Mouse (Mus musculus): Measurements from ENCODE around the gene Clip1. TPM values are rescaled to one million over a fixed set of nuclear protein-coding genes. Genes with fewer than 3 reads are reported as not detected.
A peak's percentile ranks its signal among the peaks of the same experiment; 100 is the strongest.

Gene Clip1
- polyA plus RNA-seq, 1 experiment from 2014 or later, result 75.1 TPM

DNA sequence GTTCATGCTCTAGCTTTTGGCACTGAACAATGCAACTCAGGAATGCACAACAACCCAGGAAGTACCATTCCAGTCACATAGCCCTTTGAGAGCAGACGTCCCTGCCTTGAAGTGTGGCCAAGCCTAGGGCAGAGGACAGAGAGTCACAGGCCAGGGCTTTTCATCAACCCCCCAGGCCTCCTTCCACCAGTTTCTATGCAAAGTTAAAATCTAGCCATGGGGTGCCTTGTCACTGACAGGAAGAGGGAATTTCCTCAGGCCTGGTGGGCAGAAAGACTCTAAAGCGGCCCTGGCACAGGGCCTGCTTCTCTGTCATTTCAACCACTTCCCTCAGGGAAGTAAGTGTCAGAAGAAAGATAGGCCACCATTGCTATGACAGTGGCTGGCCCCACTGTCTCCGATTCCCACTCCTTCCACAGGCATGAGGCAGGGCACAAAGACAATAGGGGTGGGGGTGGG, 77.2 kb downstream of the Clip1 start:
- peaks cover 77% of the 10 kb centered on the region for H3K36me3 ChIP-seq (ENCODE audit: control insufficient read depth, insufficient read depth, low read length)
- no peaks in the 10 kb centered on the region for H3K4me1 ChIP-seq (ENCODE audit: control insufficient read depth, insufficient read depth, low read length)
- no peaks in the 10 kb centered on the region for H3K27me3 ChIP-seq (ENCODE audit: control insufficient read depth, insufficient read depth, low read length)
- no peak overlapping the region for H3K27ac ChIP-seq (replicated peaks; ENCODE audit: low read depth, low read length)
- WGBS, result 85% methylated on average over 3 of the region's 3 CpGs
- H3K9ac ChIP-seq (replicated peaks; ENCODE audit: low read length), result no peak overlapping the region
- peak; percentile 11 for DNase-seq
- H3K4me3 ChIP-seq (replicated peaks; ENCODE audit: low read depth, low read length), result no peak overlapping the region
- no peaks in the 10 kb centered on the region for H3K9me3 ChIP-seq (ENCODE audit: control insufficient read depth, low read length)
- ATAC-seq (ENCODE audit: low FRiP score, low TSS enrichment), result no peak
- no peak overlapping the region for H3K4me2 ChIP-seq (ENCODE audit: low read length)

DNA sequence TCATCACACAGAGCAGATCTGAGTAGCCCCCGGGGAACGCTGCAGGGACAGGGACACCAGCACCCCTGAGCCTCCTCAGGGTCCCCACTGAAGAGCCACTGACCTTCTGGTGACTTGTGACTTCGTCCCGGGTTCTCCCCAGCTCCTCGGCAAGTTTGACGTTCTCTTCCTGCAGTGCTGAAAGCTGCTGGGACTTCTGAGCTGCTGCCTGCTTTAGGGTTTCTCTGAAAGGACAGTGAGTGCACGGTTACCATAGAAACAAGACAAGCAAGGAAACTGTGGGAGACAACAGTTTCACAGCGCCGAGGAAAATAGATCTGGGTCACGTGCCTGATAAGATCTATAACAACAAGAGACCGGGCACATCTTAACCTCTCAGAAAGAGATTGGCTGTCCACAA, 80.9 kb downstream of the Clip1 start:
- DNase-seq, result peak; percentile 69
- Histone ChIP-seq H3K27ac (replicated peaks; ENCODE audit: low read depth, low read length) (no peak overlapping the region), H3K9ac (replicated peaks; ENCODE audit: low read length) (0 out of 2 replicates have a peak overlapping the region, but pooled peaks have one; percentile 3), H3K4me1 (ENCODE audit: control insufficient read depth, insufficient read depth, low read length) (no peaks in the 10 kb centered on the region), H3K4me2 (ENCODE audit: low read length) (0 out of 2 replicates have a peak overlapping the region, but pooled peaks have one; percentile 1), H3K36me3 (ENCODE audit: control insufficient read depth, insufficient read depth, low read length) (peaks cover 83% of the 10 kb centered on the region), H3K9me3 (ENCODE audit: control insufficient read depth, low read length) (no peaks in the 10 kb centered on the region), H3K27me3 (ENCODE audit: control insufficient read depth, insufficient read depth, low read length) (no peaks in the 10 kb centered on the region), H3K4me3 (replicated peaks; ENCODE audit: low read depth, low read length) (no peak overlapping the region)
- ATAC-seq (ENCODE audit: low FRiP score, low TSS enrichment), result no peak
- 49% methylated on average over 11 of the region's 11 CpGs for WGBS

GRCm38 (mm10) chr5:123602174-123602573, 82.2 kb downstream of the Clip1 start:
- ATAC-seq (ENCODE audit: low FRiP score, low TSS enrichment) (no peak), DNase-seq (no peak)
- H3K27ac ChIP-seq (replicated peaks; ENCODE audit: low read depth, low read length), result no peak overlapping the region
- WGBS, result 93% methylated on average over 6 of the region's 6 CpGs
- no peak overlapping the region for H3K9ac ChIP-seq (replicated peaks; ENCODE audit: low read length)
- no peak overlapping the region for H3K4me3 ChIP-seq (replicated peaks; ENCODE audit: low read depth, low read length)
- no peak overlapping the region for H3K4me2 ChIP-seq (ENCODE audit: low read length)
- no peaks in the 10 kb centered on the region for H3K9me3 ChIP-seq (ENCODE audit: control insufficient read depth, low read length)
- peaks cover 79% of the 10 kb centered on the region for H3K36me3 ChIP-seq (ENCODE audit: control insufficient read depth, insufficient read depth, low read length)
- no peaks in the 10 kb centered on the region for H3K27me3 ChIP-seq (ENCODE audit: control insufficient read depth, insufficient read depth, low read length)
- H3K4me1 ChIP-seq (ENCODE audit: control insufficient read depth, insufficient read depth, low read length), result no peaks in the 10 kb centered on the region

DNA sequence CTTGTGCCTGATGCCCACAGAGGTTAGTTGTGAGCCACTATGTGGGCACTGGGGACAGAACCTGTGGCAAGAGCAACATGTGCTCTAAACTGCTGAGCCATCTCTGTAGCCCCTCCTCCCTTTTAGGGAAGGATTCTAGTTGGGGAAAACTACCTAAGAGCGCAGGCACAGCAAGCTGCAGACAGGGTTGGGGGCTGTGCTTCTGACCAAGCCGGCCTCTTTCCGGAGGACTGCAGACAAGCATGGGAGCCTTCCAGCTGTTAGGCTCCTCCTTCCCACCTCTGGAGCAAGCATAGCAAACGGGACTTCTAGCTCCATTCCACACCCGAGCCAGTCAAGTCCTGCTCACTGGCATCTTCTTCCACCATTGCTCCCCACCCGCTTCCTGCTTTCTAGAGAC, 85.1 kb downstream of the Clip1 start:
- no peaks in the 10 kb centered on the region for H3K9me3 ChIP-seq (ENCODE audit: control insufficient read depth, low read length)
- H3K4me3 ChIP-seq (replicated peaks; ENCODE audit: low read depth, low read length), result no peak overlapping the region
- no peak for ATAC-seq (ENCODE audit: low FRiP score, low TSS enrichment)
- DNase-seq, result no peak
- peaks cover 65% of the 10 kb centered on the region for H3K36me3 ChIP-seq (ENCODE audit: control insufficient read depth, insufficient read depth, low read length)
- H3K4me1 ChIP-seq (ENCODE audit: control insufficient read depth, insufficient read depth, low read length), result no peaks in the 10 kb centered on the region
- no peak overlapping the region for H3K4me2 ChIP-seq (ENCODE audit: low read length)
- 50% methylated on average over 6 of the region's 6 CpGs for WGBS
- H3K9ac ChIP-seq (replicated peaks; ENCODE audit: low read length), result no peak overlapping the region
- no peaks in the 10 kb centered on the region for H3K27me3 ChIP-seq (ENCODE audit: control insufficient read depth, insufficient read depth, low read length)
- H3K27ac ChIP-seq (replicated peaks; ENCODE audit: low read depth, low read length), result no peak overlapping the region

DNA sequence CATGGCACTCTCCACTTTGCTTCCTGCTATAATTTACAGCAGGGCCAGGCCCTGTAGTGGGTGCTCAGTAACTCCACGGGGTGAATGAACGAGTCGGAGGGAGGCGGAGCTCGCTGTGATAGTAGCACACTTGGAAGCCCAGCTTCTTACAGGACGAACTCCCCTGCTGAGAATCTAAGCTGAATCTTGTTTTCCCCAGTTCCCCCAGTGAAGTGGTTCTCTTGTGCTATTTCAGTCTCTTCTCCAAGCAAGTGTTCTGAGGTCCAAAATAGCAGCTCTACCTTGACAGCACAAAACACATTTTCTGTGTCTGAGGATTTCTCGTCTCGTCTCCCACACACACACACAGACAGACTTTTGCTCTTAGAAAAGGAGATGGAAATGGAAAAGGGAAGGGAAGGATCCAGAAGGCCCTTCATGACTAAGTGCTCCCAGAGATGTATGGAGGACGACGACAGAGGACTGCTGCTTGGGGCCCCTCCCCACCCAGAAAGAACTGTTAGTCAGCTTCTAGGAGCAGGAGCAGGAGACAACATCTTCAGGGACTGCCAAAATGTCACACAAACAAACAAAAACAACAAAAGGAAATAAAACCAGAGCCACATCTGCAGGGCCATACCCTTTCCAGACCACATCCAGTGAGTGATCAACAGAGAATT, 90.7 kb downstream of the Clip1 start:
- Histone ChIP-seq H3K27ac (replicated peaks; ENCODE audit: low read depth, low read length) (no peak overlapping the region), H3K4me1 (ENCODE audit: control insufficient read depth, insufficient read depth, low read length) (no peaks in the 10 kb centered on the region), H3K9me3 (ENCODE audit: control insufficient read depth, low read length) (no peaks in the 10 kb centered on the region), H3K27me3 (ENCODE audit: control insufficient read depth, insufficient read depth, low read length) (no peaks in the 10 kb centered on the region), H3K4me2 (ENCODE audit: low read length) (no peak overlapping the region), H3K4me3 (replicated peaks; ENCODE audit: low read depth, low read length) (no peak overlapping the region), H3K9ac (replicated peaks; ENCODE audit: low read length) (no peak overlapping the region), H3K36me3 (ENCODE audit: control insufficient read depth, insufficient read depth, low read length) (peaks cover 61% of the 10 kb centered on the region)
- 85% methylated on average over 10 of the region's 10 CpGs for WGBS
- no peak for ATAC-seq (ENCODE audit: low FRiP score, low TSS enrichment)
- DNase-seq, result no peak

DNA sequence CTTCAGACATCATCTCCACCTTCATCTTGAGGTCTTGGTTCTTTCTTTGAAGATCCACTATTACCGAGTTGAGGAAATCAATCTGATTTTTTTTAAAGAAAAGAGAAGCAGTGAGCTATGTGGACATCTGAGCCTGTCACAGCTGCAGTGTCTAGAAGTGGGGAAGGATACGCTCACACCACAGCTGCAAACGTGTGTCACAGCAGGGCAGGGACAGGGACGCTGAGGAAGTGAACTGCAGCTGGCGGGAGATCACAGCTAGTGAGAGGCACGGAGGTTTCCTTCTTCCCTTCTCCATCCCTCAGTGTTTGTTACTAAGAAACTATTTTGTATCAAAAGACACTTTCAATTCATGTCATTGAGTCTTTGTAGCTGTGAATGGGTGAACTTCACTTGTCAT, 104.4 kb downstream of the Clip1 start:
- no peak overlapping the region for H3K27ac ChIP-seq (replicated peaks; ENCODE audit: low read depth, low read length)
- no peak overlapping the region for H3K9ac ChIP-seq (replicated peaks; ENCODE audit: low read length)
- peaks cover 70% of the 10 kb centered on the region for H3K36me3 ChIP-seq (ENCODE audit: control insufficient read depth, insufficient read depth, low read length)
- 89% methylated on average over 6 of the region's 6 CpGs for WGBS
- no peaks in the 10 kb centered on the region for H3K9me3 ChIP-seq (ENCODE audit: control insufficient read depth, low read length)
- no peak overlapping the region for H3K4me3 ChIP-seq (replicated peaks; ENCODE audit: low read depth, low read length)
- ATAC-seq (ENCODE audit: low FRiP score, low TSS enrichment), result no peak
- no peak overlapping the region for H3K4me2 ChIP-seq (ENCODE audit: low read length)
- no peak for DNase-seq
- H3K27me3 ChIP-seq (ENCODE audit: control insufficient read depth, insufficient read depth, low read length), result no peaks in the 10 kb centered on the region
- H3K4me1 ChIP-seq (ENCODE audit: control insufficient read depth, insufficient read depth, low read length), result no peaks in the 10 kb centered on the region

- no peak overlapping the region for H3K9ac ChIP-seq (replicated peaks; ENCODE audit: low read length)
- peaks cover 2% of the 10 kb centered on the region; the same call in 1 of the 2 replicates for H3K4me1 ChIP-seq (ENCODE audit: control insufficient read depth, insufficient read depth, low read length)
- H3K27ac ChIP-seq (replicated peaks; ENCODE audit: low read depth, low read length), result no peak overlapping the region
- ATAC-seq (ENCODE audit: low FRiP score, low TSS enrichment), result no peak
- H3K9me3 ChIP-seq (ENCODE audit: control insufficient read depth, low read length), result no peaks in the 10 kb centered on the region
- no peak overlapping the region for H3K4me3 ChIP-seq (replicated peaks; ENCODE audit: low read depth, low read length)
- no peak for DNase-seq
- peaks cover 51% of the 10 kb centered on the region for H3K36me3 ChIP-seq (ENCODE audit: control insufficient read depth, insufficient read depth, low read length)
- H3K27me3 ChIP-seq (ENCODE audit: control insufficient read depth, insufficient read depth, low read length), result no peaks in the 10 kb centered on the region
- 79% methylated on average over 3 of the region's 3 CpGs for WGBS
- H3K4me2 ChIP-seq (ENCODE audit: low read length), result no peak overlapping the region
Observed at GRCm38 (mm10) chr5:123576696-123577095, 107.7 kb downstream of the Clip1 start.

DNA sequence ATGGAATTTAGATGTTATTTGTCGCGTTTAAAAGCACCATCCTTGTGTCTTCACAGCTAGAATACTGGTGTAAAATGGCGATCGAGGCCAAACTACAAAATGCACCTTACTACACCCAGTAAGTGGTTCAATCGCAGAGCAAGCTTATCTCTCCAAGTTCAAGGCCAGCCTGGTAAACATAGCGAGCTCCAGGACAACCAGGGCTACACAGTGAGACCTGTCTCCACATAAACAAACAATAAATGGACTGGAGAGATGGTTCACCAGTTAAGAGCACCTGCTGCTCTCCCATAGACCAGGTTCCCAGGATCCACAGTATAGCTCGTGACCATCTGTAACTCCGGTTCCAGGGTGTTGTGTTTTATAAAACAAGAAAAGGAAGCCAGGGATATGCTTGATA, 111.1 kb downstream of the Clip1 start:
- 63% methylated on average over 8 of the region's 8 CpGs for WGBS
- 0 out of 2 replicates have a peak, but pooled peaks have one; percentile 24 for ATAC-seq (ENCODE audit: low FRiP score, low TSS enrichment)
- Histone ChIP-seq H3K4me2 (ENCODE audit: low read length) (peak overlapping the region; percentile 86), H3K36me3 (ENCODE audit: control insufficient read depth, insufficient read depth, low read length) (peaks cover 39% of the 10 kb centered on the region), H3K4me1 (ENCODE audit: control insufficient read depth, insufficient read depth, low read length) (peaks cover 5% of the 10 kb centered on the region; the same call in 1 of the 2 replicates), H3K9ac (replicated peaks; ENCODE audit: low read length) (no peak overlapping the region), H3K27me3 (ENCODE audit: control insufficient read depth, insufficient read depth, low read length) (no peaks in the 10 kb centered on the region), H3K9me3 (ENCODE audit: control insufficient read depth, low read length) (no peaks in the 10 kb centered on the region), H3K4me3 (replicated peaks; ENCODE audit: low read depth, low read length) (peak overlapping the region; percentile 98), H3K27ac (replicated peaks; ENCODE audit: low read depth, low read length) (no peak overlapping the region)
- DNase-seq, result no peak
